Mouse (Mus musculus) liver, postnatal 0 days (tissue): ENCODE measurements around the gene Gm9970. TPM values are rescaled to one million over a fixed set of nuclear protein-coding genes. Genes with fewer than 3 reads are reported as not detected.

Source experiments
- ATAC-seq: fragments of 200-750 bp; cut with Nextera tagmentation; 2 replicates; pipeline ENCODE4 v1.8.0; 2017; ENCODE audit warnings: mild to moderate bottlenecking, moderate library complexity
- DNase-seq: peaks from one replicate; pipeline ENCODE4 v3.0.0-alpha.2; 2016
- H3K27ac ChIP-seq: fragments of 300-500 bp; sonication (generic); 2 replicates; pipeline ENCODE4 v1.5.1; 2014; ENCODE audit warnings: antibody characterized with exemption, moderate library complexity, mild to moderate bottlenecking, low read depth
- H3K27me3 ChIP-seq: fragments of 300-500 bp; sonication (generic); 2 replicates; pipeline ENCODE4 v1.6.1; 2014; ENCODE audit warnings: low read length, control low read depth, mixed read lengths; ENCODE audit not compliant: insufficient read depth
- H3K36me3 ChIP-seq: fragments of 300-500 bp; sonication (generic); replicated peaks from 2 replicates; pipeline ENCODE4 v1.6.1; 2014; ENCODE audit warnings: mild to moderate bottlenecking, control low read depth, low read length, moderate library complexity, mixed read lengths; ENCODE audit not compliant: insufficient read depth
- H3K4me1 ChIP-seq: fragments of 300-500 bp; sonication (generic); 2 replicates; pipeline ENCODE4 v1.6.1; 2014; ENCODE audit warnings: antibody characterized with exemption, mild to moderate bottlenecking, control low read depth; ENCODE audit not compliant: insufficient read depth
- H3K4me2 ChIP-seq: fragments of 300-500 bp; sonication (generic); 2 replicates; pipeline ENCODE4 v1.6.1; 2014; ENCODE audit warnings: low read depth, mild to moderate bottlenecking, low read length, moderate library complexity, mixed read lengths
- H3K4me3 ChIP-seq: fragments of 300-500 bp; sonication (generic); 2 replicates; pipeline ENCODE4 v1.5.1; 2014; ENCODE audit warnings: low read depth, low read length
- H3K9ac ChIP-seq: fragments of 300-500 bp; sonication (generic); replicated peaks from 2 replicates; pipeline ENCODE4 v1.6.1; 2014; ENCODE audit warnings: mild to moderate bottlenecking, moderate library complexity
- H3K9me3 ChIP-seq: fragments of 300-500 bp; sonication (generic); 2 replicates; pipeline ENCODE4 v1.6.1; 2016; ENCODE audit warnings: mild to moderate bottlenecking, control low read depth, low read length, mixed read lengths
- CTCF ChIP-seq: sonication (generic); IDR thresholded peaks from 2 replicates; pipeline ENCODE4 v1.5.1; 2016; ENCODE audit warnings: antibody characterized with exemption, low read depth
- EP300 ChIP-seq: IDR thresholded peaks from 2 replicates; pipeline ENCODE4 v1.6.1; 2016; ENCODE audit warnings: antibody characterized with exemption, low read depth, mild to moderate bottlenecking
- WGBS: fragments of 180-500 bp; shearing (Covaris S2); extraction: QIAGEN DNeasy Blood & Tissue Kit; methylation state at CpG from one replicate; pipeline ENCODE4 v1.1.7; 2014; ENCODE audit not compliant: insufficient replicate concordance; 5-methylcytosine and 5-hydroxymethylcytosine counted together
- polyA plus RNA-seq: library from polyadenylated mRNA; unstranded; fragments of >200 nt; fragmentation: Nextera tagmentation; extraction: Ambion mirVana; gene quantifications from 2 replicates; pipeline ENCODE4 v1.2.1, GENCODE M21; 2015

Gene Gm9970
- polyA plus RNA-seq, 1 experiment from 2014 or later, result 0.28 TPM

- peaks cover 70% of the 10 kb centered on the region for H3K36me3 ChIP-seq
- H3K4me1 ChIP-seq, result peaks cover 19% of the 10 kb centered on the region
- 96% methylated on average over 2 of the region's 2 CpGs for WGBS
These were observed 37.2 kb downstream of the Gm9970 start for GRCm38 (mm10) chr5:31203866-31204265.

DNA sequence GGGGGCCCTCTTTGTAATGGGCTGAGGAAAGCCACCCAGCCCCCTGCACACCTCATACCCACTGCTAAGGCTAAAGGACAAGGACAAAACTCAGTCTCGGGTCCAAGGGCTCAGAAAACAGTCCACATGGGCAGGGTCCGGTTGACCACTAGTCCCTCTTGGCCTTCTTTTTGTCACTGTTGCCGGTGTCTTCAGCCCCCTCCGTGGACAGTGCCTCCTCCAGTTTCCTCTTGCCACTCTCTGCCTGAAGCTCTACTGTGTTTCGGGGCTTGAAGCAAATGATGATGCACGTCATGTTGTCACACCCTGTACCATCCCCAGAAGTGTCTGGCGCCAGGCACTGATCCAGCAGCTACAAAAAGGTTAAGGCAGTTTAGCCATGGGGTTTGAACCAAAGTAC is 38.1 kb downstream of the Gm9970 start:
- Histone ChIP-seq H3K9me3 (peaks cover 3% of the 10 kb centered on the region; the same call in 1 of the 2 replicates), H3K4me3 (peak overlapping the region; percentile 70), H3K9ac (peak overlapping the region; percentile 47; the same call in 1 of the 2 replicates), H3K4me1 (peaks cover 19% of the 10 kb centered on the region), H3K27ac (peak overlapping the region; percentile 75), H3K4me2 (peak overlapping the region; percentile 97), H3K36me3 (peaks cover 73% of the 10 kb centered on the region), H3K27me3 (no peaks in the 10 kb centered on the region)
- DNase-seq (no peak), ATAC-seq (no peak)
- TF ChIP-seq EP300, result no peak
- TF ChIP-seq CTCF, result no peak
- WGBS, result 82% methylated on average over 7 of the region's 7 CpGs

More at GRCm38 (mm10) chr5:31203866-31204265, 37.2 kb downstream of the Gm9970 start:
- TF ChIP-seq CTCF, result no peak
- no peak for TF ChIP-seq EP300
- no peak for ATAC-seq
- no peak overlapping the region for H3K4me3 ChIP-seq
- no peaks in the 10 kb centered on the region for H3K27me3 ChIP-seq
- H3K9me3 ChIP-seq, result peaks cover 3% of the 10 kb centered on the region; the same call in 1 of the 2 replicates
- DNase-seq, result no peak
- no peak overlapping the region for H3K27ac ChIP-seq
- no peak overlapping the region for H3K9ac ChIP-seq
- no peak overlapping the region for H3K4me2 ChIP-seq

- peak within 1 kb of the TSS; percentile 89 for H3K9ac ChIP-seq
- peak; percentile 96 for ATAC-seq
- TF ChIP-seq EP300 (0 out of 2 replicates have a peak, but pooled peaks have one; percentile 6), CTCF (no peak)
These were observed 39.1 kb downstream of the Gm9970 start, which contains the start of gene Zfp513 for GRCm38 (mm10) chr5:31201742-31202590. Zfp513 (minus strand) TSS chr5:31202303.

DNA sequence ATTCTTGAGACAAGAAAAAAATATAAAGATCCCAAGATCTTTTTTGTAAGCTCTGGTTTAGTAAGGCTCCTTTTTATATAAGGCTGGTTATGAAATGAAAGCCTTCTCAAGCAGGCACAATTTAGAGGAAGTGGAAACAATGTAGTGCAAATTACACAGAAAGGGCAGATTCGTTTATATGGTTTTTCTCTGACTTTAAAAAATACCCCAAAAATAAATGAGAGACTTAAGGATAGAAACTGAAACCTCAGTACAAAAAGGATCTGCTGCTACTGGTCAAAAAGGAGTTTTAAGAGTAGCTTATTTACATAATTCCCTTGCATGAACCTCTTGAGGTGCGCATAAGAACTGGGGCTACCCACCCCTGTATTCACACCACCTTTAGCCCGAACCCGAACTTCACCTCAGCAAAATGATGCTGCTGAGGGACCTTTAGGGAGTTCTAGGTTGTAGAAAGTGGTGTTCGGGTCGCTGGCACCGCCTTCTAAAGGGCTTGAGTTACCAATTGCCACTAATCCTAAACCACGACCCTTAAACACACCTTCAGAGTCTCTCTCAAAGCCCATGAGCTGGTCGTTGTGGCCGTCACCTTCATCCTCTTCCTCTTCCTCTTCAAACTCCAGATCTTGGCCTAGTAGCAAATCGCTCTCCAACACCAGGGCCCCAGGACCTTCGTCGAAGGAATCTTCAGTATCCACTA is 39.8 kb downstream of the Gm9970 start:
- H3K4me3 ChIP-seq, result peak overlapping the region; percentile 70
- ATAC-seq (no peak), DNase-seq (no peak)
- WGBS, result 9% methylated on average over 13 of the region's 13 CpGs
- peak overlapping the region; percentile 97 for H3K4me2 ChIP-seq
- peaks cover 19% of the 10 kb centered on the region for H3K4me1 ChIP-seq
- H3K27me3 ChIP-seq, result no peaks in the 10 kb centered on the region
- H3K36me3 ChIP-seq, result peaks cover 78% of the 10 kb centered on the region
- peak overlapping the region; percentile 89 for H3K9ac ChIP-seq
- peaks cover 3% of the 10 kb centered on the region; the same call in 1 of the 2 replicates for H3K9me3 ChIP-seq
- peak overlapping the region; percentile 76 for H3K27ac ChIP-seq
- TF ChIP-seq CTCF (no peak), EP300 (no peak)

More at GRCm38 (mm10) chr5:31201742-31202590, 39.1 kb downstream of the Gm9970 start, which contains the start of gene Zfp513:
- Histone ChIP-seq H3K4me3 (peak within 1 kb of the TSS; percentile 70), H3K4me1 (peaks cover 19% of the 10 kb centered on the region), H3K36me3 (peaks cover 73% of the 10 kb centered on the region), H3K9me3 (peaks cover 3% of the 10 kb centered on the region; the same call in 1 of the 2 replicates), H3K27me3 (no peaks in the 10 kb centered on the region), H3K27ac (peak within 1 kb of the TSS; percentile 76), H3K4me2 (peak within 1 kb of the TSS; percentile 97)
- WGBS, result under 1% methylated on average over 53 of the region's 53 CpGs
- DNase-seq, result peak; percentile 95

DNA sequence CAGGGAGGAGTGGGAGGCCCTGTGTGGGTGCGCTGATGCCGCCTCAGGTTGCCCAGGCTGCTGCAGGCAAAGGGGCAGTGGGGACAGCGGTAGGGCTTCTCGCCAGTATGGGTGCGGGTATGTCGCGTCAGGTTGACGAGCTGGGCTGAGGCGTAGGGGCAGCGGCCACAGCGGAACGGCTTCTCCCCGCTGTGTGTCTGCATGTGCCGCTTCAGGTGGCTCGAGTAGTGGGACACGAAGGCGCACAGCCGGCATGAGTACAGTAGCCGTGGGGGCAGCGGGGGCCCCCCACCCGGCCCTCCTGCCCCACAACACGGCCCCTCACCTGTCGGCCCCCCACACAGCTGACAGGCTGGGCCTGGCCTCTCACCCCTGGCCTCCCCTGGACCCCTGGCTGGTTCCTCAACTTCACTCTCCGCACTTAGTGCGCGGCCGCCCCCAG is 40.7 kb downstream of the Gm9970 start:
- no peaks in the 10 kb centered on the region for H3K27me3 ChIP-seq
- H3K9ac ChIP-seq, result peak overlapping the region; percentile 89; the same call in 1 of the 2 replicates
- 0 out of 2 replicates have a peak overlapping the region, but pooled peaks have one; percentile 70 for H3K4me3 ChIP-seq
- H3K27ac ChIP-seq, result 0 out of 2 replicates have a peak overlapping the region, but pooled peaks have one; percentile 76
- peak overlapping the region; percentile 97; the same call in 1 of the 2 replicates for H3K4me2 ChIP-seq
- peaks cover 19% of the 10 kb centered on the region for H3K4me1 ChIP-seq
- TF ChIP-seq EP300 (no peak), CTCF (no peak)
- peaks cover 3% of the 10 kb centered on the region; the same call in 1 of the 2 replicates for H3K9me3 ChIP-seq
- 87% methylated on average over 27 of the region's 27 CpGs for WGBS
- H3K36me3 ChIP-seq, result peaks cover 78% of the 10 kb centered on the region
- ATAC-seq (no peak), DNase-seq (no peak)
